Mouse (Mus musculus) retina, embryonic 14.5 days (tissue): ENCODE measurements around the gene Caskin2.
A peak's percentile ranks its signal among the peaks of the same experiment; 100 is the strongest.

ENCODE experiments used
- DNase-seq: peaks from one replicate; pipeline ENCODE4 v3.0.0-alpha.2; 2015; ENCODE audit warnings: low spot score

The Caskin2 gene

DNA sequence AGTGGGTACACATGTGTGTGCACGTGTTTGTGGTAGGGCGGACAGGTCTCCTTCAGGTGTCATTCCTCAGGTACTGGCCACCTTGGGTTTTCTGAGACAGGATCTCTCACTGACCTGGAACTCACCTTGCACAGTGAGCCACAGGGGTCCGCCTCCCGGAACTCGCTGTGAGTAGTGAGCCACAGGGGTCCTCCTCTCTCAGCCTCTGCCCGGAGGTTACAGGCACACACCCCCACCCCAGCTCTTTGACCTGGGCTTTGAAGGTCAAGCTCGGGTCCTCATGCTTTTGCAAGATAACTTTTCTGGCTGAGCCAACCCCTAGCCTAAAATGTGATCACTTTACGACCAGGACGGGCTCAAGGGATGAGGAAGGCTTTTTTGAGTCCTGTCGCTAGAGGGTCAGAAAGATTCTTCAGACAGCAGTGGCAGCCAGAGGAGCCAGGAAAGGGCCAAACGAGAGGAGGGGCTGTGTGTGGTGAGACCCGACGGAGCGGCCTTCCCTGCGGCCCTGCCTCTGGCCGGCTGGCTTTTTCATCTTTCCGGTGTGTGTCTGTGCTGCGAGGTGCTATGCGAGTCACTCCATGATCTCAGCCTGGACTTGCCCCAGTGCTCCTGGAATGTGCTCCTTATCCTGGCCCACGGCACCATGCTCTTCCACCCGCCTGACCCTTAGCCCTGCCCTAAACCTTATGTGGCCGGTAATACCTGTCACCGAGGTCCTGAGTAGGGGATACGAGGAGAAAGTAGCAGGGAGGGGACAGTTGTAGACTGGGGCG lies 17.3 kb upstream of the Caskin2 start:
- DNase-seq: no peak

- no peak for DNase-seq
Observed at GRCm38 (mm10) chr11:115829036-115829435, 15.6 kb upstream of the Caskin2 start.

DNA sequence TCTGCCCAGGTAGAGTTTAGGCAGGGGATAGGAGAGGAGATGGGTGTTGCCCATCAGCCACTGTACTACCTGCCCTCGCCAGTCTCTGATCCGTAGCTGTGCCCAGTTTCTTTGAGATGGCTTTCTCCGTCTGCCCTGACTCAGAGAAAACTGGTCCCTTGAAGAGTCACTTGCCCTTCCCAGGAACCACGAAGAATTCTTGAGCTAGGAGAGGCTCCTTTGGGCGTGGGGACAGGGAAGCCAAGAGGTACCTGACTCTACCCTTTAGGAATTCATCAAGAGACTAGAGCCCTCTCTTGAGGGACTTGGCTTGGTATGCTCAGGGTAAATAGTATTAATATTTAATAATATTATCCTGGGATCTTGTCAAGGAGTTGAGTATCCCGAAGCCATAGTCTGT lies 14.2 kb upstream of the Caskin2 start:
- no peak for DNase-seq

- DNase-seq: no peak
Observed at GRCm38 (mm10) chr11:115826487-115826886, 13.0 kb upstream of the Caskin2 start.

- no peak for DNase-seq
Observed at GRCm38 (mm10) chr11:115824813-115825212, 11.4 kb upstream of the Caskin2 start.

DNA sequence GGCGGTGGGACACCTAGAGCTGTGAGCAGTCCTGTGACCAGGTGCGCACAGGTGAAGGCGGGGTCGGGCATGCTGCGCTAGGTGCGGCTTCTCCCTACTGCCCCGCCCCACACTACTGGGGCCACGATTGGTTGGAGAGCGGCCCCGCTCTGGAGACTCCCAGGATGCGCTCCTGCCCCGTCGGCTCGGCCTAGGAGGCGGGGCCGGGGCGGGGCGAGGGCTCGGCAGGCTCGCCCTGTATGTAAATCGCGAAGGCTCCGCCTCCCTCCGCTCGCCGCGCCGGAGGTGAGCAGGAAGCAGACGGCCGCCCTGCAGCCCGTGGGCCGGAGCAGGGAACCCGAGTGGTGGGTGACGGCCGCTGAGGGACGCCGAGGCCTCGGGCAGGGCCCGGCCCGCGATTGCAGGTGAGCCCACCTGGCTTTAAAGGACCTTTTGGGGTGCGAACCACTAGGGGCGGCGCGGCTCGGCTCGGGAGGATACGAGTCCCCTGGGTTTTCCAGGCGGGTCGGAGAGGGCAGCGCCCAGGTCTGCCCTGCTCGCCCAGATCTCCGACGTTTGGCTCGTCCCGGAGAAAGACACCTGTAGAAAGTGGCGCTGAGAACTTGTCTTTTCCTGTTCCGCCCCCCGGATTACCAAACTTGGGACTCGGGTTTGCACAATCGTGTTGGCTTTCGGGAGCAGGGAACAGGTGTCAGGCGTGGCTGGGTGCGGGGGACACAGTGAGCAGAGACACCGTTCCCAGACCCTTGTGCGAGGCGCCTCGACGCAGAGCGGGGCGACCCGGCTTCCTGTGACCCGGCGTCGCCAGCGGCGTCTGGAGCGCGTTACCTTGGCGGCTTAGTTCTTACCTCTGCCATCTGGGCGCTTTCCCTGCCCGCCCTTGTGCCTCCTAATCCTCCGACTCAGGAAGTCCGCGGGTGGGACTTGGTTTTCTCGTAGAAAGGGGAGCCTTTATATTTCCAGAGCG lies 10.6 kb upstream of the Caskin2 start, which contains the start of gene Llgl2:
Llgl2 (plus strand) TSS at position 276 of the 967 bp plus-strand sequence.
- peak; percentile 87 for DNase-seq

DNA sequence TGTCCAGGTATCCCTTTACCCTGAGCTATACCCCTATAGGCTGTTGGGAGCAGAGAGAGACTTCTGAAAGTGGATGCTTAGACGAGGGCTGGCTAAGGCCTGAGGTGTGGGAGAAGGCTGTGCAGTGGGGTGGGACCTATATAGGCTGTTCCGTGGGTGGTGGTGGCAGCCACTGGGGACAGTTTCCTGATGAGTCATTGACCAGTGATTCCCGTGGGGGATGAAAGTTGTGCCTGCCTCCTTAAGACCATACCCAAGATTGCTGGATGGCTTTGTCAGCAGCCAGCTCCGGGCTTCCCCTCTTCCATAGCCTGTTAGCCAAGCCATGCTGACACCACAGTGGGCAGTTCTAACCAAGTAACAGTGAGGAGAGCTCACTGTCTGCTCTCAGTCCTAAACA lies 7.6 kb upstream of the Caskin2 start:
- DNase-seq: no peak

GRCm38 (mm10) chr11:115819915-115820623 lies 6.6 kb upstream of the Caskin2 start:
- no peak for DNase-seq

GRCm38 (mm10) chr11:115817331-115817730 lies 3.9 kb upstream of the Caskin2 start:
- no peak for DNase-seq

DNA sequence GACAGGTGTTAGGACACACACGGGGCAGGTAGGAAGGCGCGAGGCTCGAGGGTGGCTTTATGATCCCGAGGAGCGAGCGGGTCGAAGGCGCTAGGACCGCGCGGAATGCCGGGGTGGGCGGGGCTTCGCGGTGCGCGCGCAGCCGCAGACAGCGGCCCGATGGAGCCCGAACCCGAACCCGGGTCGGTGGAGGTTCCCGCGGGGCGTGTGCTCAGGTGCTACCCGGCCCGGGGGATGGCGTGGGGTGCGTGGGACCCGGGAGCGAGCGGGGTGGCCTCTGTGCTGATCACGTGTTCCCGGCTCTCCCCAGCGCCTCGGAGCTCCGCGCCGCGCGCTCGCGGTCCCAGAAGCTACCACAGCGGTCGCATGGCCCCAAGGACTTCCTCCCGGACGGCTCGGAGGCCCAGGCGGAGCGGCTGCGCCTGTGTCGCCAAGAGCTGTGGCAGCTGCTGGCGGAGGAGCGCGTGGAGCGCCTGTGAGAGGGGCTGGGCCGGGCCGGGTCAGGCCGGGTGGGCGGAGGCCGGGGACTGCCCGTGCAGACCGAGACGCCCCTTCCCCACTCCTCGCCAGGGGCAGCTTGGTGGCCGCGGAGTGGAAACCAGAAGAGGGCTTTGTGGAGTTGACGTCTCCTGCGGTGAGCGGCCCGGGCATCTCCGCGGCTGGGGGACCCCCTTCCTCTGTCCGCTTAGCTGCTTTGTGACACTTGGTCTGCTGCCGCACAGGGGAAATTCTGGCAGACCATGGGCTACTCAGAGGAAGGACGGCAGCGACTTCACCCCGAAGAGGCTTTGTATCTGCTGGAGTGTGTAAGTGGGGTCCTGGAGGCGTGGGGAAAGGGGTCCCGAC lies 1.4 kb upstream of the Caskin2 start, which contains the start of gene Tsen54:
Tsen54 (plus strand) TSS at position 120 of the 846 bp plus-strand sequence.
- DNase-seq: peak; percentile 88

- peak; percentile 54 for DNase-seq
Observed at GRCm38 (mm10) chr11:115812533-115813420, 662 bp downstream of the Caskin2 start.

DNA sequence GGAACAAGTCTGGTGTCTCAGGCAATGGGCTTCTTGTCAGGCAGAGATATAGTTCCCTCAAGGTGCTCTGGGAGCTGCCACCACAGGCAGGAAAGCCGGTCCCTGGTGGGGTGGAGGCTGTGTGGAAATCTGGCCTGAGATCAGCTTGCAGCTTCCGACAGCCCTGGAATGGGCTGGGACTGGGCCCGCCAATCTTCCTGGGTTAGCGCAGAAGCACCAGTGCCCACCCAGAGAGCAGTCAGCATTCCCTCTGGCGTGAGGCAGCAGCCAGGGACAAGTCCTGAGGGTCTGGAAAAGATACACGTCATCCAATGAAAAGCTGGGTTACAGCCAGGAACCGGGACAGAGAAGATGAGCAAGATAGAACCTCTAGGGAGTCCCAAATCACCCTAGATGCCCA lies 1.3 kb downstream of the Caskin2 start:
- no peak for DNase-seq

GRCm38 (mm10) chr11:115811381-115812093 lies 1.9 kb downstream of the Caskin2 start:
- no peak for DNase-seq

DNA sequence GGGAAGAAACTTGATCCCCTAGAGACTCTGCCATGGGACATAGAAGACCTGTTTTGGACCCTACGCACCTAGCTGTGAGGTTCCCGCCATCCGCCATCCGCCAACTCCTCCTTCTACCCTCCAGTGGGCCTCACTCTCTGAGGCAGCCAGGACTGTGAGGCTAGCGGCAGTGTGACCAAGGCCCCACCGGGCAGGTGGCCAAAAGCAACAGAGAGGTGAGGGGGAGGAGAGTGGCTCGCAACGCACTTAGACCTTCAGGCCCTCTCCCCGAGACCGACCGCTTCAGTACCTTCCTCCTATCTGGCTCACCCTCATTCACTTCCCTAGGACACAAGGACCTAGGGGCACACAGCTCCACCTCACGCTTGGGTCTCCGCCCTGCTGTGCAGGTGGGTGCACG lies 3.1 kb downstream of the Caskin2 start:
- DNase-seq: no peak

GRCm38 (mm10) chr11:115809311-115809781 lies 4.1 kb downstream of the Caskin2 start:
- DNase-seq: no peak

DNA sequence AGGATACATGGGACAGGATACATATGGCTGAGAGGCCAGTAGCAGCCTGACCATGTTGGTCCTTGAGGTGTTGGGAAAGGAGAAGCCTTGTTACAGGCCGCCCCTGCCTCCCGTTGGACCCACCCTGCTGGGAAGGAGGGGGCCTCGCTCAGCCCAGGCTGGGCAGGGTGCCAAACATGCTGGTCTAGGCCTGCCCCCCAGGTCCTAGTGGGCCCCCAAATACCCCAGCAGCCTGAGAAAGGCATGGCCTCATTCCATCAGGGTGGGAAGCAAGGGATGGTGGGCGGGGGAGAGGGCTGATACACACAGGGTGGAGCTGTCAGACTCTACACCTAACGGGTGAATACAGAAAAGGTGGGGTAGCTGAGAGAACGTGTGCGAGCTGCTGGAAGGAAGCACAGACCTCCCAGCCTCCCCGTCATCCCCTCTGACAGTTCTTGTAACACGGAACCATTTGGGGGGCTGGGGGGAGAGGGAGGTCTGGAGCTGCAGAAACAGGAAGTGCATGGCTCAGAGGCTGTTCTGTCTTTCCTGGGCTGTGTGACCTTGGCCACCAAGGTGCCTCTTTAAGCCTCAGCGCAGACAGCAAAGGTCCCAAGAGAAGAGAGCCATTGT lies 4.6 kb downstream of the Caskin2 start:
- DNase-seq: no peak

- peak; percentile 61 for DNase-seq
Observed at GRCm38 (mm10) chr11:115807971-115808370, 5.5 kb downstream of the Caskin2 start.

GRCm38 (mm10) chr11:115807306-115807705 lies 6.1 kb downstream of the Caskin2 start:
- peak; percentile 21 for DNase-seq

DNA sequence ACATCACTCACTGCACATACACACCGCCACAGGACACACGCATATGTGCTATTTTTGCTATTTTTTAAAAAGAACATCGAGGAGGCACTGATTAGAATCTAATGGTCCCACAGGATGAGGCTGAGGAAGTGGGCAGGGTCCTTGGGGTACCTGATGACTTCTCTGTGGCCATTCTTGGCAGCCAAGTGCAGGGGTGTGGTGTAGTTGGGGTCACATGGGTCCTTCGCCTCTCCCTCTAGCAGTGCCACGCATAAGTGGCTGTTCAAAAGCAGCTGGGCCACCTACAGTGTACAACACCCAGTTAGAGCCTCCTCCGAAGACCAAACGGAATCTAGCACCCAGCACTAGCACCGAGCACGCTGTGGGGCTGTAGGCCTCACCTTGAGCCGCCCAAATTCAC lies 7.3 kb downstream of the Caskin2 start:
- no peak for DNase-seq
